Mouse (Mus musculus) testis, adult 2 months (tissue): ENCODE data around the gene Mthfd2l. TPM values are rescaled to one million over a fixed set of nuclear protein-coding genes. Genes with fewer than 3 reads are reported as not detected.

Source experiments
- H3K27ac ChIP-seq: fragments of 200-500 bp; 2 replicates; pipeline ENCODE4 v1.5.1; 2012; ENCODE audit warnings: low read depth, low read length; ENCODE audit not compliant: control insufficient read depth, insufficient read depth
- H3K27me3 ChIP-seq: fragments of 200-500 bp; 2 replicates; pipeline ENCODE4 v1.6.1; 2012; ENCODE audit warnings: mild to moderate bottlenecking, low read length, moderate library complexity; ENCODE audit not compliant: control insufficient read depth, insufficient read depth
- H3K36me3 ChIP-seq: fragments of 200-500 bp; 2 replicates; pipeline ENCODE4 v1.6.1; 2012; ENCODE audit warnings: mild to moderate bottlenecking, low read length; ENCODE audit not compliant: control insufficient read depth, insufficient read depth
- H3K4me1 ChIP-seq: fragments of 200-500 bp; 2 replicates; pipeline ENCODE4 v1.6.1; 2012; ENCODE audit warnings: low read length; ENCODE audit not compliant: control insufficient read depth, insufficient read depth
- H3K4me3 ChIP-seq: fragments of 200-500 bp; 2 replicates; pipeline ENCODE4 v1.5.1; 2012; ENCODE audit warnings: low read depth, mild to moderate bottlenecking, low read length, moderate library complexity, mixed read lengths; ENCODE audit not compliant: control insufficient read depth
- CTCF ChIP-seq: fragments of 200-500 bp; IDR thresholded peaks from 2 replicates; pipeline ENCODE4 v1.5.1; 2012; ENCODE audit warnings: low read depth, mild to moderate bottlenecking, inconsistent platforms, low read length, moderate library complexity; ENCODE audit not compliant: control insufficient read depth, insufficient read depth, insufficient replicate concordance
- POLR2A ChIP-seq: fragments of 200-500 bp; IDR thresholded peaks from 2 replicates; pipeline ENCODE4 v1.6.1; 2012; ENCODE audit warnings: low read depth, mild to moderate bottlenecking, inconsistent platforms, low read length, moderate library complexity; ENCODE audit not compliant: control insufficient read depth
- polyA plus RNA-seq: library from polyadenylated mRNA; depleted of rRNA; stranded (reverse); fragments of >200 nt; gene quantifications from 2 replicates; pipeline ENCODE4 v1.2.3, GENCODE M21; 2012

Mthfd2l gene
- polyA plus RNA-seq, 1 experiment: 4.7 TPM

DNA sequence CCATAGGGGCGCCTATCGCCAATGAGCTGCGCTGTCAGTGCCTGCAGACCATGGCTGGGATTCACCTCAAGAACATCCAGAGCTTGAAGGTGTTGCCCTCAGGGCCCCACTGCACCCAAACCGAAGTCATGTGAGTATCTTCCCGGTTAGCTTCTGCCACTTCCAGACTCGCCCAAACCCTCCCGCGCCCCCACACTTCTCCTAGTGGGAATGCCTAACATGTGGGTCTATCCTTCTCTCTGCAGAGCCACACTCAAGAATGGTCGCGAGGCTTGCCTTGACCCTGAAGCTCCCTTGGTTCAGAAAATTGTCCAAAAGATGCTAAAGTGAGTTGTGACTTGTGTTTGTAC is 39.5 kb upstream of the Mthfd2l start:
- 0 out of 2 replicates have a peak, but pooled peaks have one; percentile 1 for TF ChIP-seq CTCF
- TF ChIP-seq POLR2A: no peak
- Histone ChIP-seq H3K4me3 (peak overlapping the region; percentile 72), H3K36me3 (no peaks in the 10 kb centered on the region), H3K27me3 (no peaks in the 10 kb centered on the region), H3K27ac (no peak overlapping the region; the same call in 1 of the 2 replicates), H3K4me1 (peaks cover 12% of the 10 kb centered on the region)

DNA sequence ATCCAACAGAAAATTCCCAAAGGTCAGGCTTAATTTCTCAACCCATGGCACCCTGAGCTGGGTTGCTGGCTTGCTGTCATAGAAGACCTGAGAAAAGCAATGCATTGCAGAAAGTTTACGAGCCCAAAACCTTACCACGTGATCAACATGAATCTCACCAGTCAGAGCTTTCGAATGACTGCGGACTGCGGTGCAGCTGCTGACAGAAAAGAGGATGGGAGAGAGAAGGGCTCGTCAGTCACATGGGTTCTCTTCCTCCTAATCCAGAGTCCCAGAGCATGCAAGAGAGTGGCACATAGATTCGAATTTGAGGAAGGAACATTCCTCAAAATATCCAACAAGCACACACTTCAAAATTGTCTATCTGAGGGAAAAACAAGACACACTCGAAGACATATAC is 36.7 kb upstream of the Mthfd2l start:
- TF ChIP-seq CTCF: no peak
- no peak for TF ChIP-seq POLR2A
- H3K27me3 ChIP-seq: no peaks in the 10 kb centered on the region
- H3K27ac ChIP-seq: no peak overlapping the region
- no peaks in the 10 kb centered on the region for H3K36me3 ChIP-seq
- H3K4me1 ChIP-seq: peaks cover 12% of the 10 kb centered on the region
- no peak overlapping the region for H3K4me3 ChIP-seq

DNA sequence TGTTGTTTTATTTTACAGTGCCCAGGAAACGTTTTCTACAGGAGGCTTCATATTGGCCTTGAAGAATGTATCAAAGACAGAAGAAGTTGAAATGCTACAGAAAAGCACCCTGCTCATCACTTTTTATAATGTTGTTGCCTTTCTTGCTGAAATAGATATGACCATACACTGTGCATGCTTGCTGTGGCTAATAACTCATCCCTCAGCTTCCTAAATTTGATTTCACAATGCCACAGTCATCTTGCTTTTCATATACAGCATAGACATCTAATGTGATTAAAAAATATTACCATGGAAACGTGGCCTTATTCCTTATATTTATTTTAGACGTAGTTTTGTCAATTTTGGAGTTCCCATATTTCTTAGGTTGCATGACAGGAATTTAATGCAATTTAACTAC is 33.5 kb upstream of the Mthfd2l start:
- TF ChIP-seq POLR2A: no peak
- no peak for TF ChIP-seq CTCF
- H3K4me3 ChIP-seq: no peak overlapping the region
- H3K27me3 ChIP-seq: no peaks in the 10 kb centered on the region
- no peaks in the 10 kb centered on the region for H3K36me3 ChIP-seq
- no peaks in the 10 kb centered on the region for H3K4me1 ChIP-seq
- H3K27ac ChIP-seq: no peak overlapping the region

DNA sequence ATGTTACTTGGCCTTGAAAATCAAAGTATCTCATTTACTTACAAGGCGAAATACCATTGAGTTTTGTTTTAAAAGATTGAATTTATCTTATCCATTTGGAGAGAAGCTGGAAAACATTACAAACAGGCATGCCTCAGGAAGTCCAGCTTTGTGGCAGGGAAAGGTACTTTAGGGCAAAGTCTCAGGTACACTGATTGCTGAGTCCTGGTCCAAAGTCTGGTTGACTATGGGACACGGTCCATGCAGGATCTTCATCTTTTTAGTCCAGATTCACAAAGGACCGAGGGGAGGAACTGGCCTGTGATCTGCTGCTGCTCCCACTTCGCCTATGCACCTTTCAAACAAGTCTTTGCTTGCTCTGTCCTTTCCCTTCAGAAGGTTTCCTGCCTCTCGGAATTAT is 31.6 kb upstream of the Mthfd2l start:
- no peak overlapping the region for H3K4me3 ChIP-seq
- H3K4me1 ChIP-seq: peaks cover 3% of the 10 kb centered on the region
- no peak for TF ChIP-seq CTCF
- no peak for TF ChIP-seq POLR2A
- H3K27ac ChIP-seq: no peak overlapping the region
- H3K27me3 ChIP-seq: no peaks in the 10 kb centered on the region
- no peaks in the 10 kb centered on the region for H3K36me3 ChIP-seq

DNA sequence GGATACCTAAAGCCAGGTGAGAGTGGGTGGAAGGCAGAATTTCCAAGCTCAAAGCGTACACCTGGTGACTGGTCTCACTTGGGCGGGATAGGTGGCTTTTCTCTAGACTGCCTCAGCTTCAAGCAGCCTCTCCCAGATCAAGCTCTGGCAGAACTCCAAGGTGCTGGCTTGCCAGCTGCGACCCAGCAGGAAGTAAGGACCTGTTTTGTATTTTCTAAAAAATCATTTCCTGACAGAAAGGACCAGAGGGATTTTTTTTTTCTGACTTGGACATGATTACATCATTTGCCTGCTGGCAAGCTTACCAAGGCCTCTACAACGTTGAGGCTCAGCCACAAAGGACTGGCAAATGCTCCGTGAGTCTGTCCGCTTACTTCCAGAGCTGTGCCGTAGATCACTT is 30.8 kb upstream of the Mthfd2l start:
- Histone ChIP-seq H3K4me3 (no peak overlapping the region), H3K27me3 (no peaks in the 10 kb centered on the region), H3K27ac (no peak overlapping the region), H3K4me1 (peaks cover 3% of the 10 kb centered on the region), H3K36me3 (no peaks in the 10 kb centered on the region)
- TF ChIP-seq CTCF (no peak), POLR2A (no peak)

DNA sequence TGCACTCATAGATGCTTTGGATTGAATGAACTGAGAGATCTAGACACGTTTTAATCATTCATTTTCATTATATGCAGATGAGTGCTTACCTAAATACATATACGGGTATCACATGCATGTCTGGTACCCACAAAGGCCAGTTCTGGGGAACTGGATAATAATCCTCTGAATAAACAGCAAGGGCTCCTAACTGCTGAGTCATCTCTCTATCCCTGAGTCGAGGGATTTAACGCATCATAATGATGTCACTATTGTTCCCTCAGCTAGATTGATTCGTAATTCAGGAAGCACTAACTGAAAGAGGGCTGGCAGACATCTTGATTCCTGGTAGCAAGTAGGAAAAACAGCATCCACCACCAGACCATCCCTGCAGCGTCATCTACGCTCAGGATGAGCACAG is 30.2 kb upstream of the Mthfd2l start:
- Histone ChIP-seq H3K4me3 (no peak overlapping the region), H3K27ac (no peak overlapping the region), H3K36me3 (no peaks in the 10 kb centered on the region), H3K4me1 (peaks cover 3% of the 10 kb centered on the region), H3K27me3 (no peaks in the 10 kb centered on the region)
- TF ChIP-seq POLR2A (no peak), CTCF (no peak)

DNA sequence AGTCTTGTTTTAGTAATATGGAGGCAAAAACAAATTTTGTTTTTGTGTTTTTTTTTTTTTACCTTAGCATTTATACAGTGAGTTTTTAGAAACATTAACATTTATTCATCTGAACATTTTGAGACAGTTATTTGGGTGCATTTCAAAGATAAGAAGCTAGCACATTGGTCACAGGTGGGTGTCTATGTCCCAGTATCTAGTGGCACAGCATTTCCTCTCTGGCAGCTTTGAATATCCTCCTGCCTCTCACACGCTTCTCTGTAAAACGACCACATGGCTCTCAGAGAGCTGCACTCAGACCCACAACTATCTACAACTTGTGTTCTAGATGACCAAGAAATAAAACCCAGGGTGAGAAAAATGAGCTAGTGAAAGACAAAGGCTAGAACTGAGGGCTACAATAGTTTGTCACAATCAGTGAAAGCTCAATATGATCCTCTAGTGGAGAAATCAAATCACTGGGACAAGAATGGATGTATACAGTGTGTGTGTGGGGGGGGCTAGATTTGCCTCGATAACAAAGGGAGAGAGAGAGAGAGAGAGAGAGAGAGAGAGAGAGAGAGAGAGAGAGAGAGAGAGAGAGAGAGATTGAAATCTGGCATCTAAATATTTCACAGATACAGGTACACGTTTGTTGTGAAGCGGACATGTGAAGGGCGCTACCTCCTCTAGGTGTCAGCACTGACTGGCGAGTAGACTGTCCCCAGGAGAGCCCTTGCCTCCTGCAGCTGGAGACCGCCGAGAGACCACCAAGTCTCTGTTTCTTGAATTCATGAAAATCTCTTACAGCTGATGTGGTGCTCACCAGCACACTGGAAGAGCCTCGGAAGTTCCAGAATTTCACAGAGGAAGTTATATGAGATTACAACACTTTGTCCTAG is 28.3 kb upstream of the Mthfd2l start:
- peaks cover 3% of the 10 kb centered on the region for H3K4me1 ChIP-seq
- H3K27ac ChIP-seq: no peak overlapping the region
- H3K4me3 ChIP-seq: no peak overlapping the region
- H3K27me3 ChIP-seq: no peaks in the 10 kb centered on the region
- H3K36me3 ChIP-seq: no peaks in the 10 kb centered on the region
- no peak for TF ChIP-seq CTCF
- TF ChIP-seq POLR2A: no peak

DNA sequence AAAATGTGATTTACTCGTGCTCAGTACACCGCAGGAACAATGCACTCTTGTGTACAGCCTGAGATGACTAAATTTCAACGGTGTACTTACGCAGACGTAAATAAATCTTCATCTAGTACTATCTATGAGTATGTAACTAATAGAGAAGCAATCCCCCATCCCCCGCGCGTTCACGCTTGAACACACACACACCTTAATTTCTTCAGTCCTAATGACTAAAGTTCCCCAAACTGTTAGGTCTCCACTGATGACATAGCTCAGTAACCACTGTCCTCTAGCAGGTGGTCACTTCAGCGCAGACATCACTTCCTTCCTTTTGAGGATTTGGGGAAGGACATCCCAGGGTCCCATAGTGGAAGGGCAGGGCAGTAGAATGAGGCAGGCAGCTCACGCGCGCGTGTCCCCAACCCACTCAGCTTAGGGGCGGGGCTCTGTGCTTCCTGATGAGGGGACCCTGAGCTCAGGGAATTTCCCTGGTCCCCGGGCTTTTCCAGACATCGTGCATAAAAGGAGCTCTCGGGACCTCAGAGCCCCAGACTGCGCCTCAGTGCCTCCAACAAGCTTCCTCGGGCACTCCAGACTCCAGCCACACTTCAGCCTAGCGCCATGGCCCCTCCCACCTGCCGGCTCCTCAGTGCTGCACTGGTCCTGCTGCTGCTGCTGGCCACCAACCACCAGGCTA is 27.4 kb upstream of the Mthfd2l start, which contains the start of gene Cxcl2:
TSS of gene Cxcl2 (plus strand) at position 533 of the 682 bp plus-strand sequence.
- no peak within 1 kb of the TSS for H3K27ac ChIP-seq
- no peaks in the 10 kb centered on the region for H3K27me3 ChIP-seq
- no peak within 1 kb of the TSS; the same call in 1 of the 2 replicates for H3K4me3 ChIP-seq
- TF ChIP-seq CTCF (no peak), POLR2A (no peak)
- H3K36me3 ChIP-seq: no peaks in the 10 kb centered on the region
- peaks cover 3% of the 10 kb centered on the region for H3K4me1 ChIP-seq
